Mouse (Mus musculus) 3134 (cell line): ENCODE results near the gene Mavs.
"Not testable (repeated sequence)": the region's sequence is repeated elsewhere in the genome, so short reads cannot be mapped to it uniquely, and the experiment has no call there.

Experiments
- DNase-seq: peaks from one replicate; pipeline ENCODE4 v3.0.0-alpha.2; 2011; ENCODE audit warnings: low spot score; ENCODE audit not compliant: insufficient read length; ENCODE audit errors: extremely low read depth

Gene Mavs

GRCm38 (mm10) chr2:131209969-131210792 lies 23.7 kb upstream of the Mavs start:
- peak; percentile 97 for DNase-seq

- DNase-seq, result no peak
Measured at GRCm38 (mm10) chr2:131211026-131211615, 22.7 kb upstream of the Mavs start.

- no peak for DNase-seq
Measured at GRCm38 (mm10) chr2:131213773-131214172, 20.1 kb upstream of the Mavs start.

DNA sequence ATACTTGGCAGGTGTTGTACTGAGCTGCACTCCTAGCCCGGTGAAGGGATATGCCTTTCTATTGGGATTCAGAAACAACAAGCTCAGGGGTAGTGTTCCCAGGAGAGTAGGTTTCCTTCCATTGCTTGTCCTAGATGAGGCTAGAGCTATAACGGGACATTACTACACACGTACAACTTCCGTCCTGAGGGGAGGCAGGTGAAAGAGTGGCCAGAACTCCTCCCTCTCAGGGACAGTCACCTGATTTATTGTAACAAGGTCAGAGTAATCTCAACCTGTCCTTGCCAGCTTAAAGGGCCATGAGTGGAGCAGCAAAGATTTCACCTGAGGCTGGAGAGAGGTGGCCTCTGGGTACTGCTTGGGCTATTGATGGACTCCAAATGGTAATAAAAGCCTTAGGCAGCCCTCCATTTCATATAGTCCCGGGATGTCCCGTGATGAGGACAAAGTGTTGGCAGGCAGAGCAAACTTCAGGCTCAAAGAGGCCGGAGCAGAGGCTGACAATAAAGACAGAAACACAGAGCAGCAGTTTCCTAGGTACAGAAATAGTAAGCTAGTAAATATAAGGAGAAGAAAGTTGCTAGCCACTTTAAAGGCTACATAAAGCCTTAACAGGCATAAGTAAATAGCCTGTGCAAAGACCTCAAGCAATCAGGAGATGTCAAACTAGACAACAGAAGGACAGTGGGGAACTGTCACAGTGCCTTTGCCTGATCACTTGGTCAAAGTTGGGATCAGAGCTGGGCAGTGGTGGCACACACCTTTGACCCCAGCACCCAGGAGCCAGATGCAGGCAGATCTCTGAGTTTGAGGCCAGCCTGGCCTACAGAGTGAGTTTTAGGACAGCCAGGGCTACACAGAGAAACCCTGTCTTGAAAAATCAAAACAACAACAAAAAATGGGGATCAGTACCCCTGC lies 17.7 kb upstream of the Mavs start:
- no peak for DNase-seq

DNA sequence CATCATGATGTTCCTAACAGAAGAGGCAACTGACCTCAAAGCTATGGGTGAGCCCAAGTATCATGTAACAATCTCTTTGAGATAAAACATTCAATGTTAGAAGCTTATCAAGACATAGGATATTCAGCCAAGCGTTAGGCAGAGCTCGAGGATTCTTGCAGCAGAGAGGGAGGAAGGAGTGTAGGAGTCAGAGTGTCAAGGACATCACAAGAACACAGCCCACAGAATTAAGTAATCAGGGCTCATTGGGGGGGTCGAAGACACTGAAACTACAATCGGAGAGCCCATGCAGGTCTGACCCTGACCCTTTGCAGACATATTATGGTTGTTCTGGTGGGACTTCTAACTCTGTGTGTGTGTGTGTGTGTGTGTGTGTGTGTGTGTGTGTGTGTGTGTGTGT lies 13.8 kb upstream of the Mavs start:
- DNase-seq, result no peak

DNA sequence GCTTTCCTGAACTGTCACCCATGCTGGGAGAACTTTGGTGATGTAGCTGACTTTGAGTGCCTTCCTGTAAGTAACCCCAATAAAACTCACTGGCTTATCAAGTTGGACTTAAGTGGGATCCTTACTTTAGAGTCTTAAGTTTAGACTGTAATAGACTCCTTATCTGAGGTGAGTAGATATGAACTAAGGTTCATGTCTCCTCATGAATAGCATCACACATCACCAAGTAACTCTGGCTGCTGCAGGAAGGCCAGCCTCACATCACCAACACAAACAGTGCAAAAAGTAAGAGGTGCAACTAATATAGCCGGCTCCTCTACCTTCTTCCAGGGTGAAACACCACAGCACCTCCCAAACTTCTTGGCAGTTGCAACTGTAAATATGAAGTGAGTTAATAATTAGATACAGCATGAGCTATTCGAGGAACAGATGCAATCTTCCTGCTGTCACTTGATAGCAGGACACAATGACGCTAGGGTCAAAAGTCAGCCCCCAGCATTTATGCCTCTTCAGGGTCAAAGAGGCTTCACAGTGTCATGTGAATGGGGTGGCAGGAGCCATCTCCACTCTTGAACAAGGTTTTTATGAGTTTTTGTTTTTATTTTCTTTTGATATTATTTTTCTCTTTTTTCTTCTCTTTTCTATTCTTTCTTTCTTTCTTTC lies 11.9 kb upstream of the Mavs start:
- no peak for DNase-seq

DNA sequence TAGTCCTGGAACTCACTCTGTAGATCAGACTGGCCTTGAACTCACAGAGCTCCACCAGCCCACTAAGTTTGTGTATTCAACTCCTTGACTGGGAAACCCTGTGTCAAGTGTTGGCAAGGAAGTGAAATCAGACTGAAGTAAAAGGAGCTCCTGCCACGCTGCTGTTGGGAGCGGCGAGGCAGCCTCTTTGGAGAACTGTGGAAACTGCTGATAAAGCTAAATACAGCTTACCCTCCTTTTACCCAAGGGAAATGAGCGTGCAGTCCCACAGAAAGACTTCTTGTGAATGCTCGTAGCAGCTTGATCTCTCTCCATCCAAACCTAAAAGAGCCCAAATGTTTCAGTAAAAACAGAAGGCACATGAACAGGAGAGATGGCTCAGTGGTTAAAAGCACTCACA lies 11.3 kb upstream of the Mavs start:
- DNase-seq, result no peak

DNA sequence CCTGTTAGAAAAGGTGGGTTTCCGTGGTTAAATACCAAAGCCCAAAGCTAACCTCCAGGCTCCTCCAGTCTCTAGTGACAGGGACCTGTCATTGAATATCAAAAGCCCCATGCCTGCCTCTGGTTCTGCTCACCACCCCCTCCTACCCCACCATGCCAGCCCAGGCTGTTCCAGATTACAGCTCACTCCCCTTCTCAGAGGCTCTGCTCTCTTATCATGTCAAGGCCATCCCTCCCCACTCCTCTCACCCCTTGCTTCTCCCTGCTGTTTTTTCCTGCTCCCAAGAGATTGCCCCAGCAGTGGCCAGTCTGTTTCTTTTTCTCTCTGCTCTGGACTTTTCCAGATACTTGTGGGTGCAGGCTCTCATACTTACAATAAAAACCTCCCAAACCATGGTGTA lies 10.3 kb upstream of the Mavs start:
- DNase-seq, result no peak

DNA sequence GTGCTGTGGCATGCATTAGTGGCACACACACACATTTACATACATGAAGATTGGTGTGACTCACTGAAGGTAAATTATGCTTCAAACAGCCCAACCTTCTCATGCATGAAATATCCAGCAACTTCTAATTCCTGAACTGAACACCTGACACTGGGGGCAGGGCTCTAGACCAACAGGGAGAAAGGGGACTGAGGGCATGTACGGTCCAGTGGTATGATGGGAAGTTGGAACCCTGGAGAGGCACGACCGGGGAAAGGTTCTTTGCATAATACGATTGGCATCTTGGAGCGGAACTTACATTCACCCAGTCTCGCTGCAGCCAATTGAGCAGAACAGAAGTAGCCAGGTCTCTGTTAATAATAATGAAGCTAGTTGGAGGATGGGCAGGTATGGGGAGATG lies 8.7 kb upstream of the Mavs start:
- no peak for DNase-seq

- not testable (repeated sequence) for DNase-seq
Measured at GRCm38 (mm10) chr2:131226669-131227068, 7.2 kb upstream of the Mavs start.

- DNase-seq, result no peak
Measured at GRCm38 (mm10) chr2:131227243-131227642, 6.6 kb upstream of the Mavs start.

GRCm38 (mm10) chr2:131232558-131232957 lies 1.3 kb upstream of the Mavs start:
- no peak for DNase-seq

DNA sequence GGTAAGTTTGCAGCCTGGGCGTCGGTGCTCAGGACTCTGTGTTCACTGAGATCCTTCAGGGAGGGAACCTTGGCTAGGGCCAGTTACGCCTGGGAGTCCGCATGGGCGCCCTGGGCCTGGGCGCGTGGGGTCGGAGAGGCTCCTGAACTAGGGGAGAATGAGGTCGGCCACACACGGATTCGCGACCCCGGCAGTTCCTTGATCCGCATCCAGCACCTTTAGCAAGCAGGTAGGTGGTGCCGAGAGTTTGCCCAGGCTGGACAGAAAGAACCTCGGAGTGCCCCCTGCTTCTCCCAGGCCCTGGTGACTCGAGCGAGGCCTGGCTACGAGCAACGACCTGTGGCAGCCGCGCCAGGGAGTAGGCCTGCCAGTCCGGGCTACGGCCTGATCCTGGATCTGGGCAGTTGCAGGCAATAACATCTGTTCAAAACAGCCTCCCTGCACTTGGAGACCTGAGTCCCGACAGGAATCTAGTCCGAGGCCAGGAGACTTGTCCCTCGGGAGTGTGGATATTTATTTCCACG lies 326 bp downstream of the Mavs start:
- DNase-seq, result no peak

GRCm38 (mm10) chr2:131234970-131235635 lies 1.2 kb downstream of the Mavs start:
- DNase-seq, result peak; percentile 40

GRCm38 (mm10) chr2:131242180-131242579 lies 8.3 kb downstream of the Mavs start:
- DNase-seq, result no peak

GRCm38 (mm10) chr2:131242929-131243328 lies 9.1 kb downstream of the Mavs start:
- DNase-seq, result no peak

DNA sequence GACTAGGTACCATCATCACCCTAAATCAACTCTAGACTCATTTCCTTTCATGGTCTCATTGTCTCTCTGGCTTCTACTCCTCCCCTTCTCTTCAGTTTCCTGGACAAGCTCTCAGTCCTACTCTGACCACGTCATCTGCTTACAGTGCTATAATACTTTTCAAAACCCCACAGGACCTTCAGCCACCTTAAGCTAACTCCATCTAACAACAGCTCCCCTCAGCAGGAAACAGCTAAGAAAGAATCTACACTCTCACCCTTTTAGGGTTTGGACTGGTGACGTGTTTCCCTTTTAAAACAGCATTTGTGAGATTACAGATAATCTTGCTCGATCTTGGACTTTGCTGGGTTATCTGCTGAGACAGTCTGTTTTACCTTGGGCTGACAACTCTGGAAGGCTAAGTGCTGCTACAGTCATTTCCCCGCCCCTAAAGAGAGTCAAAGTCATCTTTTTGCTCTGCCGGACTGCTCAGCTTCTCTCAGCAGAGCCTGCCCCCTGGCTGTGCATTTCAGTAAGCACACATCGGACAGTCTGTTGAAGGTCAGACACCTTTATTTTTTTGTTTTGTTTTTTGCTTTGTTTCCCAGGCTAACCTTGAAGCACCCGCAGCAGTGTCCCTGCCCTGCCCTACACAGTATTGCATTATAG lies 19.9 kb downstream of the Mavs start:
- peak; percentile 48 for DNase-seq

DNA sequence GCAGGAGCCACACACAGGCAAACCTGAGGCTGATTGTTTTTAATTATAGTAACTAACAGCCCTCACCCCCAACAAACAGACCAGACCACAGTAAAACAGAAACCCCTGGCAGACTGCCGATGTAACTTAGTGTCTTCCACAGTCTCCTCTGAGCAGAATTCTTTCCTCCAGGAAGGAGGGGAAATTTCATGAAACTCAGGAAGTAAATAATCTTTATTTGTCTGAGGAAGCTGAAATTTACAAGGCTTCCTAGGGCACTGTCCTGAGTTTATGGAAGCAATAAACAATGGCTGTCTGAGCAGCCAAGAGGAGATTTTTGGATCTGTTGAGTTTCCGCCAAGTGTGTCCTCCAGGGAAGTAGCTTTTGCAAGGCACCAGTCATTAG lies 20.5 kb downstream of the Mavs start:
- DNase-seq, result no peak

- no peak for DNase-seq
Measured at GRCm38 (mm10) chr2:131255738-131256137, 21.9 kb downstream of the Mavs start.

DNA sequence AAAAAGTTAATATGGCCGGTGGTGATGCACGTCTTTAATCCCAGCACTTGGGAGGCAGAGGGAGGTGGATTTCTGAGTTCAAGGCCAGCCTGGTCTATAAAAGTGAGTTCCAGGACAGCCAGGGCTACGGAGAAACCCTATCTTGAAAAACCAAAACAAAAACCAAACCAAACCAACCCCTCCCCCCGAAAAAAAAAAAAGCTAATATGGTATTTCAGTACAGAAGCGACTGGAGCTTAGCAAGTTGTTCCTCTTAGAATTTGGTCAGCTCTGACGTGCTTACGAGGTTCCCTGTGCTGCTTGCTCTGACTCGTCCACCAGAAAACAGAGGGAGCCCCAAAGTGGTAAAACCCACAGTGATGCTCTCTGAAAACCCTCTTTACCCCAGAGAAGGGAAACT lies 24.8 kb downstream of the Mavs start:
- no peak for DNase-seq
